Mouse (Mus musculus) adipocyte (in vitro differentiated cells): ENCODE measurements around the gene Nmnat2.

Experiments
- DNase-seq: peaks from one replicate; pipeline ENCODE4 v3.0.0-alpha.2; 2016; ENCODE audit warnings: low spot score

The Nmnat2 gene

DNA sequence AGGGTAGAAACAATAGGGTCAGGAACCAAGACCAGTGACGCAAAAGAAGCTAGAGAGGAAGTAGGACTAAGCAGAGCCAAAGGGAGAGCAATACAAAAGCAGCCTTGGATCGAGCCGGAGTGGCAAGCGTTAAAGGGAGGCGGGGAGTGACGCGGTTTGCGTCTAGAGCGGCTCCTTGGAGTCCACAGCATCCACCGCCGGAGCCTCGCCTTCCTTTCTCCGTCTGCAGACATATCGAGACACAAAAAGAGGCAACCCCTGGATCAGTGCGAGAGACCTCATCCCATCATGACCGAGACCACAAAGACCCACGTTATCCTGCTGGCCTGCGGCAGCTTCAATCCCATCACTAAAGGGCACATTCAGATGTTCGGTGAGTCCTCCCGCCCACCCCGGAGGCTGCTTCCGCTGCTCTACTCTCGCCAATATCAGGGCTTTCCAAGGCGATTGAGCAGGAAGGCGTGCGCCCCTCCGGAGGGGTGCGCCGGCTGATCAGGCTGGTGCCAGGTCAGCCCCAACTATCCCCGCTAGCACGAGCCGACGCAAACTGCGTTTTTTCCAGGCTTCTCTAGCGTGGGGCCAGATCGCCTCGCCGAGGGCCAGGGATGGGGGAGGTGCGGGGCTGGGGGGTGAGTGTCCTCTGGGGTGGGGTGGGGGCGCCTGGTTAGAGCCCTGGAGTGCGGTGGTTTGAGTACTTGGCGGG is at the start of gene Nmnat2:
Gene Nmnat2 (plus strand): TSS at position 173 of the 703 bp plus-strand sequence.
- DNase-seq, result peak; percentile 33

DNA sequence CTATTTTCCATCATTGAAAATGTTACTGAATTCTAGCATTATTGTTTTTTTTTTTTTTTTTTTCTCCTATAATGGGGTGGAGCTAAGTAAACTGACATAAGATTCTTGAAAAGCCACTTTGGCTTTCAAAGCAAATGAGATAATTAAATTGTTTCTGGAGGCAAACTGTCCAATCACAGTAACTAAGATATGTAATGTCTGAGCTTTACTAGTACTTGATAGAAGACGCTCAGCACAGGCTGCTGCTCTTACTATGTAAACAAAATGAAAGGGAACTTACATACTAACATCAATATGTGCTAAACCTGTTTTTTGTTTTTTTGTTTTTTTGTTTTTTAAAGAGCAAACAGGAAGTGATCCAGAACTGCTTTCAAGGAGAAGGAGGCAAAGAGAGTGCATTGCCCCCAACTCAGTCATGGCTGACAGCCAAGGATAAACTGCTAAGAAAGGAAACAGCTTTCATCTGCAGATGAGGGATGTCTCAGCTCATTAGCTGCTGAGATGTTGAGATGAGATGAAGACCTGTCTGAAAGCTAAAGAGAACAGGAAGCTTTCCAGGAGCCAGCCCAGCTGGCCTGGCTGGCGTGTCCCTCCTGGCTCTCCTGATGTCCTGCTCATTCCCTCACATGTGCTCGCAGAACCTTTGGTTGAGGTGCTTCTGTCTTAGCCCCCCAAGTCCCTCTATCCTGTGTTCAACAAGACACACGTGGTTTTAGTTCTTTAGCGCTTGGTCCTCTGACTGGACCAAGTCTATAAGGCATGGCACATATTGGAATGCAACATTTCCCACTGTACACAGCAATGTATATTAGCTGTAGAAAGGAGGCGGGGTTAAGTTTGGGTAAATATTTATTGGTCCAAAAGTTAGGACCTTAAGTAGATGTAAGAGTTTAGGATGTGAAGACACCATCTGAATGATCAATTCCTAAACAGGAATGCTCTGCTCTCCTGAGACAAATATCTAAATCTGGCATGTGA is 41.0 kb upstream of the Nmnat2 start:
- DNase-seq, result no peak

DNA sequence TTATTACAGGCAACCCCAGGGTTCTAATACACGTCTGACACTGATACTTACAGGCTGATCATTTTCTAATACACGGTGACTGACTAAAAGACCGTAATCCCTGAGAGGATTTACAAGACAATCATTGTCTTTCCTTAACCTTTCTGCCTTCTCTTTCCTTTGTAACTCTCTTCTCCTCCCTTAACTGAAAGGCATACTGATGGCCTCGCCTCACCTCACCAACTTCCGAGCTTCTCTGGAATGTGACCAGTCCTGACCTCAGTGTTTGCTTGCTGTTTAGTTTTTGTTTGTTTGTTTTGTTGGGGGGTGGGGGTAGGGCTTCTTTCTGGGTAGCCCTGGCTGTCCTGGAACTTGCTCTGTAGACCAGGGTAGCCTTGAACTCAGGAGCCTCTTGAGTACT is 39.0 kb upstream of the Nmnat2 start:
- no peak for DNase-seq

DNA sequence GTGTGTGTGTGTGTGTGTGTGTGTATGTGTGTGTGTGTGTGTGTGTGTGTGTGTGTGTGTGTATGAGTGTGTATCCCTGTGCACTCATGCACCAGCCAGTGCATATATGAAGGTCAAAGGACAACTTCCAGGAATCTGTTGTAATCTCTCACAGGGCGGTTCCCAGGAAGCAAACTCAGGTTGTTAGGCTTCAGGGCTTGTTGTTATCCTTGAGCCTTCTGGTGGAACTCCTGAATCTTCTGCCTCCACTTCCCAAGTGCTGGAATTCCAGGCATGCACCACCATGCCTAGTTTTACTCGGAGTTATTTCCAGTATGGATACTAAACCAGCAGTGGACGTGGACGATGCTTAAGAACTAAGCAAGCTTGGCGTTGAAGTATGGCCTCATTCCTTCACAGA is 37.9 kb upstream of the Nmnat2 start:
- no peak for DNase-seq

DNA sequence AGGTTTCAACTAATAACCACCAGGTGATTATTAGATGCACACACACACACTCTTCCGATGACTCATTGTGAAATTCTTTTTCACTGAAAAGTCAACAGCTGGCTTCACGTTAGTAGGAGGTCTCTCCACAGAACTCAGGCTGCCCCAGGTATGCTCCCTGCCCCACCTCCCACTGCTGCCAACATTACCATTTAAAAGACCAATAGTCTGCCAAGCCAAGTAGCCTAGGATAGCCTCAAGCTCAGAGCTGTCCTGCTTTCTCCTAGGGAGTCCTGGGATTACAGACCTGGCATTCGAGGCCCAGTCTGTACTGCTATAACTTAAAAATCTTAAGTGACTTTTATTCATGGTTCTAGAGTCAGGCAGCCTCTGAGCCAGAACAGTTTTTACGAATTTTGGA is 37.2 kb upstream of the Nmnat2 start:
- no peak for DNase-seq

DNA sequence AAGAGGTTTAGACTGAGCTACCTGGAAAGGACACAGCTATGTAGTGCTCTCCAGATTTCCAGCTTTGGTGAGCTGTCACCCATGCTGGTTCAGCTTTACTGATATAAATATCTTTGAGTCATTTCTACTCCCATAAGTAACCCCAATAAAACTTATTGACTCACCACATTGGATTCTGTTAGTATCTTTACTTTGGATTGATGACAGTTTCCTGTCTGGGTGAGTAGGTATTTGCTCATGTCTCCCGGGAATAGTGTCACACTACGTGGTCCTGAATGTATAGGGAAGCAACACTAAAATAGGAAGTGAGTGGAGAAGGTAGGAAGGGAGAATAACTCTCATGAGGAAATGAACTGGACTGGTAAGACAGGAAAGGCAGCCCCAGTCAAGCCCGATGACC is 33.0 kb upstream of the Nmnat2 start:
- no peak for DNase-seq

DNA sequence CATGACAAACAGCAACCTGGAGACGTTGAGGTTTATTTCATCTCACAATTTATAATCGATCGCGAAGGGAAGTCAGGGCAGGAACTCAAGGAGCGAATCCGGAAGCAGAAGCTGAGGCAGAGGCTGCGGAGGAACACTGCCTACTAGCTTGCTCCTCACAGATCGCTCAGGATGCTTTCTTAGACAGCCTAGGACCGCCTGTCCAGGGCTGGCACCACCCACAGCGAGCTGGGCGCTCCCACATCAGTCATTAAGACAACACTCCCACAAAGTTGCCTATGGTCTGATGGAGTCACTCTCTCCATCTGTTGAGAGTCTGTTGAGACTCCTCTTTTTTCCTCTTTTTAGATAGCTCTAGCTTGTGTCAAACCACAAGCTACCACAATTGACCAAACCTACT is 20.8 kb upstream of the Nmnat2 start:
- DNase-seq, result no peak

DNA sequence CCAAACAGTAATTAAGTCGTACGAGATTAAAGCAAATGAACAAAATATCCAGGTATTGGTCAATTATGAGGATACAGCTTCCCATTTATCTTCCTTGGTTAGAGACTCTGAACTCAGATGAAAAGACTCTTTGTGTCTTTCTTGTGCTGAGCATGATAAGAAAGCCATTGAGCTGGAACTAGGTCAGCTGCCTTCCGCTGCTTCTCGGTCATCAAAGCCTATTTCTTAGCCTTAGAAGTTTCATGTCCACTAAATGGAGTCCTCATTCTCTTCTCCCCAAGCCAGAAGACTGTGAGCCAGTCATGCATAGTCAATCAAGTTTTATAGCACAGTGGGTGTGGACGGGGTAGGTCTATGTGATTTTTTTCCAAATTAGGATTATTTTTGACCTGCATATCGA is 19.3 kb upstream of the Nmnat2 start:
- DNase-seq, result no peak

DNA sequence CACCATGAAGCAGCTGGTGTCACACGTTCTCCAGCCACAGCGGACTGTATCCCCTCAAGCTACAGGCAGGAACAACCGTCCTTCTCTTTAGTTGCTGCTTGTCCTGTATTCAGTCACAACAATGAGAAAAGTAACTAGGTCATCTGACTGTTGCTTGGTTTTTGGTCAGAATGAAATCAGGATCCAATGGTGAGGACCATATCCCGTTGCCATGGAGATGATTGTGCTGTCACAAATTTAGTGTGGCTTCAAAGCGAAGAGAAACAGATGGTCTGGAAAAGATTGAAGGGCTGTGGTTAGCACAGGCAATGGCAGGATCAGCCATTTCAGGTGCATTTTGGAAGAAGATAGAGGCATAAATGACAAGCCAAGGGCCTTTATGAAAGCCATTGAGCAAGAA is 18.4 kb upstream of the Nmnat2 start:
- DNase-seq, result no peak

DNA sequence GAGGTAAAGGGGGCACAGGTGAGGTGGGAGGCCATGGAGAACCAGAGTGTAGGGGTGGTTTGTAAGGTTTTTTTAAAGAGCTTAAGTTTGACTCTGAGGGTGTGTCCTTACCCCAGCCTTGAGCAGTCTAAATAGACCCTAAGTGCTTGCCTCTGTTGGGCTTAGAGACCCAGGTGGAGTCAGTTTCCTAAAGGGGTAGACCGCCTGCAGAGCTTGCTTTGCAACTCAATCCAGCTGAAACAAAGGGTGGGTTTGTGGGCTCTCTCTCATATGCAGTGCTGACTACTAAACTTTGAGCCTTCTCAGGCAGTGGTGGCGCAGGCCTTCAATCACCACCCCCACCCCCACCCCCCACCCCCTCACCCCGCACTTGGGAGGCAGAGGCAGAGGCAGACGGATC is 11.8 kb upstream of the Nmnat2 start:
- DNase-seq, result no peak

DNA sequence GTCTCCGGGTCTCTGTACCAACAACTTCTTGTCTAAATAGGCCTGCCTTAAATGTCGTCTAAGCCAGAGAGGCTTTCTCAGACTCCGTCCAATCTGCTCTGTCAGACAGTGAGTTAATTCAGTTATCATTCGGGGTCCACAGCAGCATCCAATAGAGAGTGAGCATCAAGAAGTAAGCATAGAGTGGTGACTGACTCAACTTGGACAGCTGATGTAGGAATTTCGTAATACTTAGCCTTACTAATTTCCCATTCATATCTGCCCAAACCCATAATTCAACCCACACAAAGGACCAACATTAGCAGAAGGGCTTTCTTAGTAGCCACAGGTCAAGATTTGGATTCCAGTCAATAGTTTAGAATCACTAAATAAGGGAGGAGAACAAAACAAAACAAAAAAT is 626 bp upstream of the Nmnat2 start:
- DNase-seq, result no peak

DNA sequence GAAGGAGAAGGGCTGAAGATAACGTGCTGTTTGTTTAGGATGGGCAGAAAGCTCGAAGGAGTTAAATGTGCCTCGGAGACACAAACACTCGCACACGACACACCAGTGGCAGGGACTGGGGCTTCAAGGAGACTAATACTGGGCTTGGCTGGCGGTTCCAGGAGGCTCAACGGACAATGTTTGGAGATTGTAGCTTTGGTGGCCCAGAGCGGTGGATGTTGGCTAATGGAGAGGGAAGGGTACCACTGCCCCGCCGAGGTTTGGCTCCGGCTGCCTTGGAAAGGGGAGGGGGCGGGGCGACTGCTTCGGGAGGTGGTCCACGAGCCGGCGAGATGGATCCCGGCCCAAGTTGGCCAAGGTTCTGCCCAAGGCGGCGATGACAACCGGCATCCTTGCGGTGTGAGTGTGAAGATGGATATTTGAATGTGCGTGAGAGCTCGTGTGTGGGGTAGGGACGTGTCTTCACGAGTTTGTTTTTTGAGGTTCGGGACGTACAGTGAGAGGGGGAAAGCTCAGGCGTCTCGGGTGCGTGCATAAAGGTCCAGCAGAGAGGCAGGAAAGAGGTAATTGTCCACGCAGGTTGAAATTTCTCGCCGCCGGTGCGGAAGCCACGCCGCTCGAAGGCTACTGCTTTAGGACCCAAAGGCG is 895 bp downstream of the Nmnat2 start:
- DNase-seq, result no peak

DNA sequence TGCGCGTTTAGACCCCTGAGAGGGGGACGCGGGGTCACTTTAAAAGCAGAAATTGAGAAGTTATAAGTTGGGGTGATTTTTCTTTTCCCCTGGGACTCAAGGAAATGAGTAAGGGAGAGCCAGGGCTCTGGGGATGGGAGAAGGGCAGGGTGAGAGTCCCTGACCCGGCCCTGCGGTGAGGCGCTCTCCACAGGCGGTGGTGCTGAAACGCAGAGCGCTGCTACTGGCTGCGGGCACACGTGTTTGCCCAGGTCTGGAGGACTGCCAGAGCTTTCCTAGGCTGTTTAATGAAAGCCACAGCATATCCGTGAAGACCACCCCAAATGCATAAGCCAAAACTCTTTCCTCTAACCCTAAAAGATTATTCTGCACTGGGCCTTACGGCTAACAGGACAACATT is 1.4 kb downstream of the Nmnat2 start:
- DNase-seq, result no peak

DNA sequence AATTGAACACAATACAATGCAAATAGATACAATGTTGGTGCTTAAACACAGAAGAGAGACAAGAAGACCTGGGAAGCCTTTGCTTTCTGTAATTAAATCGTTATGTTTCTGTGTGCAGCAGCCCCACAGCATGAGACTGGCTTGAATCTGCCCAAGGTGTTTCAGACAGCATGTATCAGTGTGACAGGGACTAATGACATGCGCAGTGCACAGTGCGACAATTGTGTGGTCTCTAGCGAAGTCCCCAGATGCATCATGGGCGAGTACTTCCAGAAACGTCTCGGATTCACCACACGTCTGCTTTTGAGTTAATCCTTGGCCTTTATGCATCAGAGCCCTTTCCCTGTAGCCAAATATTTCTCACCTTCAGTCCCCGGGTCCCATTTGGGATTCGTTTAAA is 9.6 kb downstream of the Nmnat2 start:
- DNase-seq, result no peak

DNA sequence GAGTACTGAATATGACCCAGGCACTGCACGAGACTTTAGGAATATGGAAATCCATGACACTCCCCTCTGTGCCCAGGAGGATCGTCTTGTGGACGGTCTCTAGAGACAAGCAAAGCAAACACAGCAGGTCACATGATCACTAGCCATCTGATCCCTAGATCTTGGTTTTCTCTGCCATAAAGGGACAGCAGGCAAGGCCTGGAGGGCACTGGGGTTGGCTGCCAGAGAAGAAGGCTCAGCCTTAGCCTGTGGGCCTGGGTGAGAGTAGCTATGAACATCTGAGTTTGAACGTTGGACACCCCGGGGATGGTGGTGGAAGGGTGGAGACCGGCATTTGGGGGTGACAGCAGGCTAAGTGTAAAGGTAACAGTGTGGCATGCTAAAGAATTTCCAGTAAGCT is 11.4 kb downstream of the Nmnat2 start:
- DNase-seq, result no peak

DNA sequence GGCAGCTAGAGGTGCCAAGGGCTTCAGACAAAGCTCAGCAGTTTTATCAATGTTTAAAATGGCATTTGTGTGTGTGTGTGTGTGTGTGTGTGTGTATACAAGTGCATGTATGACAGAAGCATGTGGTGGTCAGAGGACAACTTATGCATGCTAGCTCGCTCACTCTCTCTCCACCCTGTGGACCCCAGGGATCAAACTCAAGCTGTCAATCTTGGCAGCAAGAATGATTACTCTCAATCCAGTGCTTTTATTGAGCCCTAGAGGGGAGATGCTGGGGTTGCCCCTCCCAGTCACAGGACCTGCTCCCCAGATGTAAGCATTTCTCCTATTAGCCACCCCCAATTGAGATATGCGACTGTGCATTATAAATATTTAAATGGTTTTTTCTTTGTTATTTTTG is 11.9 kb downstream of the Nmnat2 start:
- DNase-seq, result no peak

DNA sequence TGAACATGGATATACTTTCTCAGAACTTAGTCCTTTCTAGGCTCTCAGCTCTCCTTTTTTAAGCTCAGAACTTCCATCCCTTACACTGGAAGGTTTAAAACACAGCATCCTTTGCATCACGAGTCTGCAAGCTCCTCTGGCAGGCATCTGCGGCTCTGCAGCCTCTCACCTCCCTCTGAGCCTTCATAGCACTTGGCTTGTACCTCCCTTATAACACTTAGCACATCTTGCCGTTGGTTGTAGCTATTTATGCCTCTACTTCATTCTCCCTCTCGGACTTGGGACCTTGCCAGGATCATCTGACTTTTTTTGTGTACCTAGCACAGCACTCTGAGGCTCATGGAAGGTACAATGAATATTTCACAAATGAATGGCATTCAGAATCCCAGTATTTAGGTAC is 14.3 kb downstream of the Nmnat2 start:
- DNase-seq, result no peak

DNA sequence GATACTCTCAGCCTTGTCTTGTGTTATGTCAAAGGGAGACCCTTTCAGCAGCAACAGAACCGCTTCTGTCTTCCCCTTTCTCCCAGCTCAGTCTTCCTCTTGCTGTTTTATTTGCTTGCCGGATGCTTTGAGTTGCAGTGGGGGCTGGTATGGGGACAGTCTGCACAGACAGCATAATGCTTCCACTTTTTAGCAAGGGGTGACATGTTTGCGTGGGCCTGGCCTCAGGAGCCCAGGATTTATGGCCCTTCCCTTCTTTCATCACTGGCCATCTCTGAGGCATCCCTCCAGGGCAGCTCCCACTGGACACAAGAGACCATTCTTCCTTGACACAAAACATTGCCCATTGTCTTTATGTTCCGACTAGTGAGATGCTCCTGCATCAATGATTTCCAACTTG is 18.2 kb downstream of the Nmnat2 start:
- DNase-seq, result no peak

DNA sequence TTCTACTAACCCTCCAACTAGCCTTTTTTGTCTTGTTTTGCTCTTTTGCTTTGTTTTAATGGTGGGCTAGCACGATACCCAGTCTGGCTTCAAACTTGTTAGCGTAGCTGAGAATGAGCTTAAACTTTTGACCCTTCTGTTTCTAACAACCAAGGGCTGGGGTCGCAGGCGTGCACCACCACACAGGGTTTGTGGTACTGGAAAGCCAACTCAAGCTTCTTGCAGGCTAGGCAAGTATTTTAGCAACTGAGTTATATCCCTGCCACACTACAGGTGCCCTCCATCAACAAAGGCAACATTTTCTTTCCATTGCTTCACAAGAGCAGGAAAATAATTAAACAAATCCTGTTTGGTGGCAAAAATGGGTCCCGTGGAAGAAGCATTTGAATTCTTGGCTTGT is 18.6 kb downstream of the Nmnat2 start:
- no peak for DNase-seq

DNA sequence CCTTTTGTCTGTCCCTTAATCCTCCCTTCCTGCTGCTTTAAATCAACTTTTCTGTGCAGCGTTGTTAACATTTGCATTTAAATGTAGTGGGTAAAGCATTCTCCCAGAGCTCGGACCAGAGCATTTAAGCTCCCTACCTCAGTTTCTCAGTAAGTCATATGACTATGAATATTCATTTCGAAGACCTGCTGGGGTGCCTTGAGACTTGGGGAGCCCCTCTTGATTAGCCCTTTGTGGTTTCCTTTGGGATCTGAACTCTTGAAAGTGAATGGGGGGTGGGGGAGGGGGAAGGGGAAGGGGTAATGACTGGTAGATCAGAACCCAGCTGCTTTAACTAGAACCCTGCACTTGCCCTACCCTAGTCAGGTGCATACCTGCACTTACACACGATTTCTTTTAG is 19.1 kb downstream of the Nmnat2 start:
- DNase-seq, result no peak

DNA sequence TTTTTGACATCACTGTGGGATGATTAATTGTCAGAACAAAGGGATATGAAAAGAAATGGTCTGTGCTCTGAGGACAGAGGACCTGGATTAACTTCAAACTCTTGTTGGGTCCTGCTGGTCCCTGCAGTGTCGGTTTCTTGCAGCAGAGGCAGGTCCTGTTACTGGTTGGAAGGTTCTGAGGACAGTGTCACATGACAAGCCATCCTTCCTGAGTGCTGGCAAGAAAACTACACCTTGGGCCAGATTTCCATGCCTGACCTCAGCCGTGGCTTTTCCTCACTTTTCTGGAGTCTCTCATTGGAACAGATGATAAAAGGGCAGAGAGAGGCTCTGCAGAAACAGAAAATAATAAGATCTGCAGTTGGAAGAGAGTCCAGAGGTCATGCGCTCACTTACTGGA is 20.4 kb downstream of the Nmnat2 start:
- peak; percentile 41 for DNase-seq

DNA sequence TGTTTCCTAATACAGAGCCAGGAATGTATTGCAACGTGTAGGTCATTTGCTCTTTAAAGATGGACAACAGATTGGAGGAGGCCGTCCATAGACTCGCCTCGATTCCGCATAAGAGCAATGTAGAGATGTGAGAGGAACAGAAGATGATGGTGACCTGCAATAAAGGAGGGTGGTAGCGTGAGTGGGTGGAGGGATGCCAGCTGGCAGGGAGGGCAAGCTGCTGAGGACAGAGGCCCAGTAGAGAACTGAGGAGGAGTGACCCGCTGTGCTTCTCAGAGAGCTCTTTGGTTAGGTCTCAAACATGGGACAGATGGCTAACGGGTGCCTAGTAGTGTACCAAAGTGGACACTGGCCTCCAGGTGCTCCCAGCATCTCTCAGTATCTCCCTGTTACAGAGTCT is 23.9 kb downstream of the Nmnat2 start:
- DNase-seq, result no peak

DNA sequence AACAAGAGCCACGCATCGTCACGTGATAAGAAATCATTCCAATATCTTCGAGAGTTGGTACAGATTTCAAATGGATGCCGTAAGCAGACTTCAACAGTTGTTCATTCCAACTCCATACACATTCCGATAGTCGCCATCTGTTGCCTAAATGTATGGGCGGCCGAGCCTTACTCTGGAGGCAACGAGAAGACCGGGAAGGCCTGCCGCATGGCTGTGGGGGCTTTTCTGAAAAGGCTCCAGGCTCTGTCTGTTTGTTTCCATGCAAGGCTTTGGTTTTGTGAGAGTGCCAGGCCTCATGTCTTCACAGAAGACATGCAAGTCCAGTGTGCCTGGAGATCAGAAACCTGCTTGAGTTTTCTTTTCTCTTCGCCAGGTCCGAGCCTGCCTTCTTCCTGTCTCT is 28.6 kb downstream of the Nmnat2 start:
- DNase-seq, result no peak
